19 mouse cellular contexts compared by ENCODE assay signal in the genomic region with DNA sequence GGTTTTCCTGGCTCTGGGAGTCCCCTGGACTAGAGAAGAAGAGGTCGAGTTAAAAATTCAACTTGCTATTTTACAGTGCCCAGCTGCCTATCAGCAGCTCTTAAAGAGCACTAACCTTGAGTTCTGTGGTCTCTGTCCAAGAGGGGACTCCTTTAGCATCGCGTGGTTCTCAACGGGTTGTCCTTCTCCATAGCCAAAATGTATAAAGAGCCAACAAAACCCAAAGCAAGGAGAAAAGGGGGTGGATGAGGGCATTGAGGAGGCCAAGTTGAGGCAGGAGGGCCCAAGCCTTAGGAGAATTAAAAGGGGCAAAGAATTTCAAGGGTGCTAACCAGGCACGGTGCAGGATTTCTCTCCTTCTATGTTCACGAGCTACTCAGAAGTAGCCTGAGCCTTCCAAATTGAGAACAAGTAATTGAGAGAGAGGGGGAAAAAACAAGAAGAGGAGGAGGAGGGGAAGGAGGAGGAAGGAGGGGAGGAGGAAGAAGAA. TPM values are rescaled to one million over a fixed set of nuclear protein-coding genes. Genes with fewer than 3 reads are reported as not detected.
"Had no signal": no experiment of that assay in that cellular context is flagged by ENCODE, and none has a peak within 500 bp of the region (broad histone marks: within the 10 kb centered on the region; RNA-seq: fewer than 3 reads in every experiment).

No protein-coding gene starts in this region.

- H3K4me3 ChIP-seq: limb, embryonic 15.5 days; liver, embryonic 12.5 days; lung, embryonic 15.5 days; megakaryocyte, embryonic 14.5 days had no signal

- DNase-seq: kidney, adult 11 months; kidney, adult 9 months; kidney, postnatal 36 days; layer of hippocampus, adult 9-11 months; layer of hippocampus, postnatal 36 days; left cerebral cortex, postnatal 4 days; lung, postnatal 14 days; spleen, adult 18-20 months; thymus, adult 18-20 months; thymus, postnatal 14 days had no signal

- H3K9me3 ChIP-seq: limb, embryonic 15.5 days; liver, embryonic 12.5 days; lung, embryonic 15.5 days had no signal

- H3K36me3 ChIP-seq: limb, embryonic 15.5 days; liver, embryonic 12.5 days; lung, embryonic 15.5 days had no signal

- ATAC-seq: liver, embryonic 12.5 days; midbrain, embryonic 16.5 days had no signal

- H3K4me2 ChIP-seq: limb, embryonic 15.5 days; liver, embryonic 12.5 days; lung, embryonic 15.5 days had no signal

- H3K27ac ChIP-seq: kidney, postnatal 0 days; limb, embryonic 15.5 days; liver, embryonic 12.5 days; lung, embryonic 15.5 days; macrophage had no signal

- H3K9ac ChIP-seq: limb, embryonic 15.5 days; liver, embryonic 12.5 days; lung, embryonic 15.5 days had no signal

RNA-seq across cellular contexts. Expression of a gene that starts 2.8 kb away (rescaled TPM):
- polyA plus RNA-seq: liver, embryonic 12.5 days; liver, embryonic 16.5 days; macrophage; midbrain, embryonic 16.5 days had no signal

RNA-seq across cellular contexts. Expression of a gene that starts 59.4 kb away (rescaled TPM):
- total RNA-seq: neutrophil, adult 5-6 weeks had no signal
- polyA plus RNA-seq: macrophage had no signal
